Comparison of ENCODE assay signal across 13 mouse cellular contexts in the genomic region with DNA sequence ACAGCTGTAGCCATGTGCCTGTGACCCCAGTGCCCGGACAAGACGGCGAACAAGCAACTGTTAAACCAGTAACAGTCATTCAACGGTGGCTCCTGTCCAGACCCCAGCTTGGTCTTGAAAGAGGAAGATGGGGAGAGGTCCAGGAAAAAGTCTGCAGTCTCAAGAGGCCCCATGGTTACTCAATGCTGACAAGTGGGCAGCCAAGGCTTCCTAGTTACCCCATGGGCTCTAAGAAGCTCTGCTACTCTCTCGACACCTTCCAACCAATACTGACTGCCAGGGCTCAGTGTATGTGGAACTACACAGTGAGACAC. TPM values are rescaled to one million over a fixed set of nuclear protein-coding genes. Genes with fewer than 3 reads are reported as not detected.
A peak's percentile ranks its signal among the peaks of the same experiment; 100 is the strongest.
DNase-seq lines count a peak whose midpoint lies in the region; ATAC-seq and TF ChIP-seq lines count a peak whose summit lies in the region.
"Had no signal": no experiment of that assay in that cellular context is flagged by ENCODE, and none has a peak within 500 bp of the region (broad histone marks: within the 10 kb centered on the region; RNA-seq: fewer than 3 reads in every experiment).

No protein-coding gene starts in this region.

- no peaks in the 10 kb centered on the region for H3K27me3 ChIP-seq in intestine, postnatal 0 days (replicated peaks; ENCODE audit: control insufficient read depth, insufficient read depth, low read length)
- H3K27me3 ChIP-seq: hindbrain, embryonic 13.5 days; limb, embryonic 13.5 days; midbrain, embryonic 12.5 days had no signal

- peaks cover 37% of the 10 kb centered on the region for H3K4me1 ChIP-seq in bone marrow macrophage, adult 2 months (ENCODE audit: control insufficient read depth, insufficient read depth, low read length)
- H3K4me1 ChIP-seq in intestine, postnatal 0 days (replicated peaks; ENCODE audit: control insufficient read depth, insufficient read depth, low read length), result no peaks in the 10 kb centered on the region
- H3K4me1 ChIP-seq: hindbrain, embryonic 13.5 days; midbrain, embryonic 12.5 days had no signal

- peak; percentile 65 to 67 for DNase-seq in heart, adult 18-20 months
- DNase-seq in heart, postnatal 36 days, result no peak
- peak; percentile 42 to 59 for DNase-seq in heart, postnatal 14 days
- peak; percentile 56 for DNase-seq in lung, postnatal 25 days (ENCODE audit: low spot score)
- no peak for DNase-seq in testis, postnatal 10 days (ENCODE audit: low spot score)
- DNase-seq in spleen, postnatal 10 days (ENCODE audit: low spot score in 2 of 2), result no peak
- DNase-seq: right cerebral cortex, adult 18-20 months had no signal

- no peaks in the 10 kb centered on the region for H3K36me3 ChIP-seq in intestine, postnatal 0 days (ENCODE audit: control insufficient read depth, insufficient read depth)
- H3K36me3 ChIP-seq: hindbrain, embryonic 13.5 days; limb, embryonic 13.5 days; midbrain, embryonic 12.5 days had no signal

- intact Hi-C loops in heart, postnatal 36 days (cut with DNase I), result no loop called here
- intact Hi-C loops in heart, postnatal 14 days (cut with DNase I), result no loop called here

- H3K9me3 ChIP-seq in intestine, postnatal 0 days (ENCODE audit: control insufficient read depth), result no peaks in the 10 kb centered on the region
- H3K9me3 ChIP-seq: hindbrain, embryonic 13.5 days; limb, embryonic 13.5 days; midbrain, embryonic 12.5 days had no signal

- no peak for ATAC-seq in intestine, postnatal 0 days

- H3K27ac ChIP-seq in bone marrow macrophage, adult 2 months (ENCODE audit: insufficient read depth, low read depth, low read length), result peak overlapping the region; percentile 57
- no peak overlapping the region for H3K27ac ChIP-seq in intestine, postnatal 0 days (ENCODE audit: low read depth, low read length)
- H3K27ac ChIP-seq: hindbrain, embryonic 13.5 days; limb, embryonic 13.5 days; midbrain, embryonic 12.5 days had no signal

- no peak for TF ChIP-seq CTCF in bone marrow macrophage, adult 2 months (IDR thresholded peaks at IDR 0.05; ENCODE audit: low read depth, low read length)
- TF ChIP-seq CTCF in intestine, postnatal 0 days (IDR thresholded peaks at IDR 0.05; ENCODE audit: low read depth), result no peak

- no peak overlapping the region for H3K4me3 ChIP-seq in bone marrow macrophage, adult 2 months (ENCODE audit: insufficient read depth, low read length)
- no peak overlapping the region for H3K4me3 ChIP-seq in intestine, postnatal 0 days (ENCODE audit: low read depth, low read length)
- H3K4me3 ChIP-seq: hindbrain, embryonic 13.5 days; limb, embryonic 13.5 days; midbrain, embryonic 12.5 days had no signal

- TF ChIP-seq POLR2A in bone marrow macrophage, adult 2 months (IDR thresholded peaks at IDR 0.05; ENCODE audit: borderline replicate concordance, low read depth, low read length), result no peak

- no peak overlapping the region for H3K9ac ChIP-seq in intestine, postnatal 0 days (ENCODE audit: low read depth, low read length)
- H3K9ac ChIP-seq: hindbrain, embryonic 13.5 days; limb, embryonic 13.5 days; midbrain, embryonic 12.5 days had no signal

- no peak overlapping the region for H3K4me2 ChIP-seq in intestine, postnatal 0 days (replicated peaks; ENCODE audit: low read depth)
- H3K4me2 ChIP-seq: hindbrain, embryonic 13.5 days; limb, embryonic 13.5 days; midbrain, embryonic 12.5 days had no signal

- 91% methylated on average over 5 of the region's 5 CpGs for WGBS in intestine, postnatal 0 days

RNA-seq across cellular contexts. Expression of gene P2ry2, which starts 15.7 kb away (rescaled TPM):
- 10 to 100 TPM; 19.5 to 20.1 TPM for total RNA-seq in heart, adult 18-20 months (2021)
- 10 to 100 TPM; 19.6 to 28.4 TPM for total RNA-seq in heart, postnatal 36 days (2021)
- polyA plus RNA-seq in bone marrow macrophage, adult 2 months (2012; ENCODE audit: insufficient read depth, insufficient read length, missing spikeins), result 4.8 and 5.2 TPM in 2 replicates
- 10 to 100 TPM; 20.6 to 22.1 TPM for total RNA-seq in heart, postnatal 14 days (2021)
- 2.0 and 2.6 TPM in 2 replicates for polyA plus RNA-seq in intestine, postnatal 0 days (2015; fragmentation: Nextera tagmentation; extraction: Ambion mirVana)
- polyA plus RNA-seq: neural tube, embryonic 14.5 days had no signal

RNA-seq across cellular contexts. Expression of gene P2ry6, which starts 54.0 kb away (rescaled TPM):
- 1 to 10 TPM; 3.2 TPM for total RNA-seq in heart, adult 18-20 months (2021)
- total RNA-seq in heart, postnatal 36 days (2021), result 1 to 10 TPM; 4.3 to 4.7 TPM
- polyA plus RNA-seq in bone marrow macrophage, adult 2 months (2012; ENCODE audit: insufficient read depth, insufficient read length, missing spikeins), result 387 and 402 TPM in 2 replicates
- total RNA-seq in heart, postnatal 14 days (2021), result 1 to 10 TPM; 4.1 to 4.5 TPM
- 5.7 and 7.0 TPM in 2 replicates for polyA plus RNA-seq in intestine, postnatal 0 days (2015; fragmentation: Nextera tagmentation; extraction: Ambion mirVana)

Comparison
In these comparisons a context has a peak if more than half of its experiments do, and no peak if none do; other contexts are left out.
1. DNase-seq: peak in heart, adult 18-20 months (2 of 2), heart, postnatal 14 days (2 of 2) and lung, postnatal 25 days (single experiment); none in heart, postnatal 36 days (0 of 2), testis, postnatal 10 days (single experiment) and spleen, postnatal 10 days (0 of 2).